Mouse (Mus musculus): ENCODE results near the gene Cd247. TPM values are rescaled to one million over a fixed set of nuclear protein-coding genes. Genes with fewer than 3 reads are reported as not detected.

Gene Cd247
- total RNA-seq, 2 experiments from 2014 or later: 0.67 to 2.3 TPM

DNA sequence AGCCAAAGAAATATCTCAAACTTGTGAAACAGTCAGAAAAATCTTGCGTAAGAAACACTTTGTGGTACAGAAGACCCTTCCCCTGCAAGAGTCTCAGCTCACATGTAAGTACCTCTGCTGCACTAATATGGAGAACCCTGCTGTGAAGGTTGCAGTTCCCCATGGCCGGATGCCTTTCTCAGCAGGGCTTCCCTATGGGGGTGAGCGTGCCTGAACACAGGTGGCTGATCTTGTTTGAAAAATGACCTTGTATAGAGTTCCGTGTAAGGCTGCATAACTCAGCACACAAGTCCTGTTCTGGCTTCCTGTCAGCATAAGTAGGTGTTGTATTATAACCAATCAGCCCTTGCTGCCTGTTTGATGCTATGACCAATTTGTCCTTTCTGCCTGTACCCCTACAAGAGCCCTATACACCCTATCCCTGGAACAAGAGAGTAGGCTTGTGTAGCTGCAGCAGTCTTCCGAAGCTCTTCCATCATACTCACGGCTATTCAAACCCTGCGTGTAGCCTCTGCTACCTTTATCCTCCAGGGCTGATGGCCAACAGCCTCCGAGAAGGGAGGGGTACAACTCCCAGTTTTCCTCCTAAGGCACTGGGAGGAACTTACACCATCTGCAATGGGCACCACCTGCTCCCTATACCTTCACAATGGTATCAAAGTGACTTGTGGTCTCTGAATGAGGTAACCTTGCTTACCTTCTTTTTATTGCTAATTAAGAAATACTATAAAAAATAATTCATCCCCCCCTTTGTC, 93.8 kb downstream of the Cd247 start:
- no peak for DNase-seq
- intact Hi-C loops (cut with DNase I): no loop called here

DNA sequence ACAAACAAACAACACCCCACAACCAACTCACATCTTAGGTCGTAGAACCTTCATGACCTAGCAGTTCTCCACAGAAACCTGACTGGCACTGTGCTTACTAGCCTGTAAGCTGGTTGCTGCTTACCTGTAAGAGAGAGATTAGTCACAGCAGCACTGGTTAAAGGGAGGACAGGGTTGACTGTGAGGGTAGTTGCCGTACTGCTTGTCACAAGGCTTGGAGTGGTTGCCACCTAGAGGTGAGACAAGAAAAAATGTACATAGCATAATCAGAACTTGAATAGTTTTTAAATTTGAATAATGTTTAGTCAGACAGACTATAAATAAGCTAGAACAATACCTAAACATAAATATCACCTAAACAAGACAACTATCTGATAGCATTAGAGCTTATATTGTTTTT, 103.2 kb downstream of the Cd247 start:
- intact Hi-C loops (cut with DNase I): no loop called here
- no peak for DNase-seq

GRCm38 (mm10) chr1:165903596-165903995, 115.1 kb downstream of the Cd247 start:
- no peak for DNase-seq
- intact Hi-C loops (cut with DNase I): no loop called here

DNA sequence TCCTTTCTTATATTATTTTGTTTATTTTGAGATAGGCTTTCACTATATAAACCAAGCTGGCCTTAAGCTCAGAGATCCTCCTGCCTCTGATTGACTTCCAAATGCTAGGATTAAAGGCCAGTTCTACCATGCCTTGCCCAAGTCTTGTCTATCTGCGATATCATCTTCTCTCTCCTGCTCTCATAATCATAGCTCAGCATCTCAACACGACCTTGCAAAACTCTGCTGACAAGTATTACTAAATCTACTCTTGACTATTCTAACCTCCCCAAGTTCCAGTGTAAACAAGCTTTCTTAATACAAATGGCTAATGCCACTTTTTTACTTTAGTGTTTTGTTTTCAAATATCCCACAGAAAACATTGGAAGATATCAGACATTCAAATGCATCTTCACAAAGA, 119.7 kb downstream of the Cd247 start:
- intact Hi-C loops (cut with DNase I): no loop called here
- no peak for DNase-seq

GRCm38 (mm10) chr1:165908806-165909205, 120.3 kb downstream of the Cd247 start:
- intact Hi-C loops (cut with DNase I): no loop called here
- DNase-seq: no peak

DNA sequence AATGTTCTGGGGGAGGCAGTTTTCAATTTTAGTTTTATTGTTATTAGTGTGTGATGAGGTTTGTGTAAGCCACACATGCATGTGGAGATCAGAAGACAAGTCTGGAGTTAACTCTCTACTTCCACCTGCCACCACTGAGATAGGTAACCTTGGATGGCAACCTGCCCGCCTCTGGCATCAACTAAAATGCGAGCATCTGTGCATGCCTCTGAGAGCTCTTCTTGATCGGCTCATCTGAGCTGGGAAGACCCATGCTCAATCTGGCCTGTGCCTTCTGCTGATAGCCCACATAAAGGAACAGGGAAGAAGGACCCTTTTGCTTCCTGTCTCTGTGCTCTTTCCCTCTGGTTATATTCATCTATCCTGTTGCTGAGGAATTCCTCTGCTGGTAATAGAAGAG, 121.0 kb downstream of the Cd247 start:
- DNase-seq: no peak
- intact Hi-C loops (cut with DNase I): no loop called here

DNA sequence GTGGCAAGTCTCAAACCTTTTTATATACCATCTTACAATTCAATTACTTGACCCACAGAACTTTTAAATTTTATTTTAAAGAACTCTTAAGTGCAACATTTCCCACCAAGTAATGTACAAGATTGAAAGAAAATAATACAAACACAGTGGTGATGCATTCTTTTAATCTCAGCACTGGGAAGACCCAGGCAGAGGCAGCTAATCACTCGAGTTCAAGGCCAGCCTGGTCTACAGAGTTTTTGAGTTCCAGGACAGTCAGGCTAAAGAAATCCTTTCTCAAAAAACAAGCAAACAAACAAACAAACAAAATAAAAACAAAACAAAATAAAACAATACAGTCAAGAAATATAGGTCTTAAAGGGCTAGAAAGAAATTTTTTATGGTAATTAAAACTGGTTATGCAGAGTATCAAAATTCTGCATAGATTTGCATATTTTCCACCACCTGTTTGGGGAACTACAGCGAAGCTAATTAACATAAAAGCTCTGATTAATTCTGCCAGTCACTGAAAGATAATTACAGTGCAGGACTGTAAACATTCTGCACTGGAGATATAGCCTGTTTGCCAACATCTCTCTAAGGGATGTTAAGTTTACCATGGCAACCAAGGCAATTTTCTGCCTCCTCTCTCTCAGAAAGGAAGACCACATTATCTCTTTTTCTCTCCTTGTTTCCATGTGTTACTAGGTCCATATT, 125.4 kb downstream of the Cd247 start:
- no peak for DNase-seq
- intact Hi-C loops (cut with DNase I): no loop called here

- intact Hi-C loops (cut with DNase I): no loop called here
- DNase-seq: no peak
Observed at GRCm38 (mm10) chr1:165914416-165914801, 125.9 kb downstream of the Cd247 start.

DNA sequence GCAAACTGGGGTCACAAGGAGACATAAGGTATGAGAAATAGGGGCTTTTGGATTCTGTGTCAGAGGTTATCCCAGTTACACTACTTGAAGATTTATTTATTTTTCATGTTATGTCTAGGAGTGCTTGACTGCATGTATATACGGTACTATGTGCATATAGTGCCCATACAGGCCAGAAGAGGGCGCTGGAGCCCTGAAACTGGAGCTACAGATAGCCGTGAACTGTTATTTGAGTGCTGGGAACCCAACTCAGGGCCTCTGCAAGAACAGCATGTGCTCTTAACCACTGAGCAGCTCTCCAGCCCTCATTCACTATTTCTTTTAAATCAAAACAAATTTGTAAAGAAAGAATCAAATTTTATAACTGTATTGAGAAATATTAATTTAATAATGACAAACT, 132.5 kb downstream of the Cd247 start:
- intact Hi-C loops (cut with DNase I): no loop called here
- DNase-seq: no peak

DNA sequence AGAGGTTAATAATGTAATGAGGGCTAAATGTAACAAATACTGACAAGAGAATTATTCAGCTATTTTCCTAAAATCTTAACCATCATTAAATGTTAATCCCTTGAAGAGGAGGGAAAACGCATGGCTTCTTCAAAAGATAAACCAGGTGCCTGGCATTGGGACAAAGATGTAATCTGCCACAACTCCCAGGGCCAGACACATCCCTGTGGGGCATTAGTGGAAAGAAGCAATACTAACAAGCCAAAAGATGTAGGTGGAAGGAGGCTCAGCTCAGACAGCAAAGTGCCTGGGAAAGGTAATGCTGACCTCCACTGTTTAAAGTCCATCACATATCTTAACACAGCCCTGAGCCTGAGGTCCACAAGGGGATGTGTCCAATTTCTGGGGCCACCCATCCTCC, 134.0 kb downstream of the Cd247 start:
- DNase-seq: no peak
- intact Hi-C loops (cut with DNase I): no loop called here

DNA sequence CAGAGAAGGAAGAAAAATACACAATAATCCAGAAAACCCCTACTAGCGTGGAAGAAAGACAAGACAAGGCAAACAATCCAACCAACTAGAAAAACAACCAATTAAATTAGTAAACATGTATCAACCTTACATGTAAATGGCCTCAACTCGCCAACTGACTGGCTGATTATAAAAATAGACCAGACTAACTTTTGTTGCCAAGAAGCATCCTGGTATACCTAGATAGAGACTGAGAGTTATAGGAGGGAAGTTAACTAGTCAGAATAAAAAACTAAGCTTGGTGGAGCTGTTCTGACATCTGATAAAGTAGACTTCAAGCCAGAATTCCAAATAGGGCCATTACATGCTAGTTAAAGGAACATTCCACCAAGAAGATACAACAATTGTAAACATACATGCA, 136.7 kb downstream of the Cd247 start:
- DNase-seq: no peak
- intact Hi-C loops (cut with DNase I): no loop called here

Other genes starting within 250 kb of the Cd247 start
- 1 to 10 TPM; 8.6 to 9.1 TPM for gene Mpzl1, start 154.1 kb upstream of the Cd247 start, total RNA-seq (2021)
- gene Rcsd1, start 78.9 kb upstream of the Cd247 start, total RNA-seq (2021): 10 to 100 TPM; 96.2 to 99.4 TPM
- 10 to 100 TPM; 47.7 to 55.7 TPM for gene Creg1, start 24.9 kb upstream of the Cd247 start, total RNA-seq (2021)
- gene Pou2f1, start 214.0 kb downstream of the Cd247 start, total RNA-seq (2021): 1 to 10 TPM; 6.4 to 7.9 TPM